Mouse (Mus musculus): ENCODE results near the gene Hipk3. TPM values are rescaled to one million over a fixed set of nuclear protein-coding genes. Genes with fewer than 3 reads are reported as not detected.

Hipk3 gene
- total RNA-seq, 2 experiments from 2014 or later = 241 to 253 TPM

Small RNA genes lying within 50 kb of the gene (microRNA-seq; reads per million reads assigned to microRNA genes)
- not detected for gene Mir1902

Other genes with a start within 250 kb of the Hipk3 start
- 1 to 10 TPM; 1.7 to 2.6 TPM for gene D430041D05Rik, start 83.4 kb downstream of the Hipk3 start, total RNA-seq (2021)
- 1 to 10 TPM; 7.3 to 9.5 TPM for gene Cstf3, start 96.1 kb upstream of the Hipk3 start, total RNA-seq (2021)
- 10 to 100 TPM in 1 of 2 experiments, 1 to 10 TPM in 1; 7.1 to 10.8 TPM for gene Tcp11l1, start 217.7 kb upstream of the Hipk3 start, total RNA-seq (2021)
- not detected for gene Pin1rt1, start 221.9 kb upstream of the Hipk3 start, total RNA-seq (2021)
- 1 to 10 TPM; 1.6 to 2.0 TPM for gene Depdc7, start 248.4 kb upstream of the Hipk3 start, total RNA-seq (2021)

Measured in gastrocnemius, adult 18-20 months (tissue).